Mouse (Mus musculus) hindlimb bud, embryonic 11.5 days (tissue): ENCODE measurements around the gene Nadk.
A peak's percentile ranks its signal among the peaks of the same experiment; 100 is the strongest.

Source experiments
- DNase-seq: peaks from one replicate; pipeline ENCODE4 v3.0.0-alpha.2; 2012; ENCODE audit warnings: low read depth, low spot score; ENCODE audit errors: extremely low spot score

Nadk gene

DNA sequence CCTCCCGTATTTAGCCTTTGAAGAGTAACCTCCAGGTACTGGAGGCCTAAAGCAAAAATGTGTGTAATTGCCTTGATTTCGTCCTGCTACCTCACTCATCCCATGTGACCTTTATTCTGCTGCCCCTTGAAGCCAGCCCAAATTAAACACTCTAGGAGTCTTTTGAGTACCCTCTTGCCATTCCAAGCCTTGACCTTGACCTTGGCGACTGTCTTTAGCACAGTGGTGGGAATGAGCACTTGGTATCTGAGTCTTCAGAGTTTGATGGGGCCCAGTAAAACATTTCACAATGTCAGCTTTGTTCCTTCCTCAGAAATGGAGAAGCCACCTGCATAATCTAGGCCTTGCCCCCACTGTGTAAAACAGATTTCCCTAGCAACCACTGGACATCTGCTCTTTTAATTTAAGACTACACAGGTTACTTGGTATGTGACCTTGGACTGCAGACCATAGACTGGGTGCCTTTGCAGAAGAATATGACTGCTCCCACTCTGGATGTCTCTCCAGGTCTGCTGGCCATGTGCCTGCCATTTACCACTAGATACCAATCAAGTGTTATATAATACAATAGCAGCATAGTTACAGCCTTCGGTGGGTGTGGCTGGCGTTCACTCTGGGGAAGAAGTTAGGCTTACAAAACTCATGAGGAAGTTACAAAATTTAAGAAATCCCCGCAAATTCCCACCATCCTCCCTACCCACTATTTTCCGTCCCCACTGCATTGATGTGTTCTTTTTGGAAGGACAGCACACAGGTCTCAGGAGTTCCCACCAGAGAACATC lies at the start of gene Nadk:
Gene Nadk (plus strand): TSS at position 718 of the 782 bp plus-strand sequence.
- DNase-seq = no peak

DNA sequence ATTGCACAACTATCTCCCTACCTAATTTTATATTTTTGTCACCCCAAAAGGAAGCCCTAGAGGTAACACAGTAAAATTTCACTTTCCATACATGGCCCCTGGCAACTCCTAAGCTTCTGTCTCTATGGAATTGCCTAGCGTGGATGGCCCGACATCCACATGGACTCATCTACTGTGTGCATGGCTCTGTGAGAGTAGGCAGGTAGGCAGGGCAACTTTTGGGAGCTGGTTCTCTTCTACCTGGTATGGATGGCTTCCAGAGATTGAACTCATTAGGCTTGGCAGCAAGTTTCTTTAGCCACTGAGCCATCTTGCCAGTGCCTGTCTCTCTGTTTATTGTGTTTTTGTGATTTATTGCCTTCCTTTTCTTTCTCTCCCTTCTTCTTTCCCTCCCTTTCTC lies 47.4 kb upstream of the Nadk start:
- no peak for DNase-seq

DNA sequence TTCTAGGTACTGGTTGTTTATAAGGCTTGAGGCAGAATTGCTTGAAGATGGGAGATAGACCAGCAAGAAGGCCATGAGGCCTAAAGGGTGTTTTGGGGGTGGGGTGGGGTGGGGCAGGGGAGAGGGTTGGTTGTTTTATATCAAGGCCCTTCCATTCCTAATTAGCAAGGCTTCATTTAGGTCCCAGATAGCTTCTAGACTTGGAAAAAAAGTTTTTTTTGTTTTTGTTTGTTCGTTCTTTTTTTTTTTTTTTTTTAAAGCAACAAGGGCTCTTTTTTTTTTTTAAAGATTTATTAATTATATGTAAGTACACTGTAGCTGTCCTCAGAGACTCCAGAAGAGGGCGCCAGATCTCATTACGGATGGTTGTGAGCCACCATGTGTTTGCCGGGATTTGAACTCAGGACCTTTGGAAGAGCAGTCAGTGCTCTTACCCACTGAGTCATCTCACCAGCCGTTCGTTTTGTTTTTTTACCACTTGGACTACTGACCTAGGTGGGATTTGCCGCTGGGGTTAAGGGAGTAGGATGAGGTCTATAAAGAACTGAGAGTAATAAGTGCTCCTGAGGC lies 44.1 kb upstream of the Nadk start:
- DNase-seq = no peak

DNA sequence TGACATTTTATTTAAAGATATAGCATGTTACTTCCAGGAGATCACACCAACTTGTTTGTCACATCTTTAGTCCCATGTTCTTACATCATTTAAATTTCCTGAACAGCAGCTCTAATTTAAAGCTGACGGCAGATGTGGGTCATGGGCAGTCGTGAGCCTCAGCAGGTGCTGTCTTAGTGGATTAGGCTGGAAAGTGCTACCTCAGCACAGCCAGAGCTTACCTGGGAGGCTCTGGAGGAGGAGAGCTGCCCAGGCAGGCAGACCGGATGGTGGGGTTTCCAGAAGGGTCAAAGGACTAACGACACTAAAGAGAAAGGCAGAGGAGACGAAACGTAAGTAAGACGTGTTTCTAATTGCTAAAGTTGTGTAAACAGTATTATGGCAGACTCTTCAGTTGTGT lies 39.9 kb upstream of the Nadk start:
- DNase-seq = no peak

DNA sequence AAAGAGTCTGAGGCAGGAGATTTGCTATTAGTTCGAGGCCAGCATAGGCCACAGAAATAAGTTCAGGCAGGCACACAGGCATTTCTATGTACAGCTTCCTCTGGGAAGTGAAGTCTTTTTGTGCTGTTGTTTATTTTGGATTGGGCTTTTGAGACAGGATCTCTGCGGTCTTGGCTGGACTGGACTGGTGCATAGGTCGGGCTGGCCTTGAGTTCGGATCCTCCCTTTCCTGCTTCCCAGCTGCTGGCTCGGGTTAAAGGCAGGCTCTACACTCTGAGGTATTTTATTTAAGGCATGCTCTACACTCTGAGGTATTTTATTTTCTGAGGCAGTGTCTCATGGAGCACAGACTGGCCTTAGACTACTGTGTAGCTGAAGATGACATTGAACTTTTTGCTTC lies 36.4 kb upstream of the Nadk start:
- DNase-seq = no peak

DNA sequence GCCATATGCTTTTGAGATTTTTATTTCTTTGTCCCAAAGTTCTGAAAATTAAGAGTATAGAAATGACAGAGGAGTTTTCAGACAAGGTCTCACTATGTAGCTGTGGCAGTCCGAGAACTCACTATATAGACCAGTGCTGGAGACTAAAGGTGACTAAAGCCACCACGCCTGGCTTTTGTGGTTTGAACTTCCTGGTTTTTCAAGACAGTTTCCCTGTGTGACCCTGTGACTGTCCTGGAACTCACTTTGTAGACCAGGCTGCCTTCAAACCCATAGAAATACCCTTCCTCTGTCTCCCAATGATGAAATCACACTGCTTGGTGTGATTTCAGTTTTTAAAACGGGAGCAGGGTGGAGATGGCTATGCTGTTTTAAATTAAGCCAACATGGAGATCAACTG lies 32.9 kb upstream of the Nadk start:
- no peak for DNase-seq

DNA sequence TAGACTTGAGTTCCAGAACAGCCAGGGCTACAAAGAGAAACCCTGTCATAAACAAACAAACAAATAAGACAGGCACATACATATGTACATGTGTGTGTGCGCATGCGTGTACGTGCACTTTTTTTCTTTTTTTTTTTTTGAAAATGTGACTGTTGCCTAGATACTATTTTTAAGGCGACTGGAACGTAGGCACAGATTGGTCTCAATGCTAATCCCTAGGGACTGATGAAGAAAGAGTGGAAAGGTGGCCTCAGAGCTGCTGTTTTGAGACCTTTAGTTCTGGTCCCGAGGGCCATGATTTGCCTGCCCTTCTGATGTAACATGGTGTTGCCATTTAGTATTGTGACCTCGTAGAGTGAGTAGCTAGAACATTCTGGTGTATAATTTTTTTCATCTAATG lies 12.2 kb upstream of the Nadk start:
- DNase-seq = no peak

DNA sequence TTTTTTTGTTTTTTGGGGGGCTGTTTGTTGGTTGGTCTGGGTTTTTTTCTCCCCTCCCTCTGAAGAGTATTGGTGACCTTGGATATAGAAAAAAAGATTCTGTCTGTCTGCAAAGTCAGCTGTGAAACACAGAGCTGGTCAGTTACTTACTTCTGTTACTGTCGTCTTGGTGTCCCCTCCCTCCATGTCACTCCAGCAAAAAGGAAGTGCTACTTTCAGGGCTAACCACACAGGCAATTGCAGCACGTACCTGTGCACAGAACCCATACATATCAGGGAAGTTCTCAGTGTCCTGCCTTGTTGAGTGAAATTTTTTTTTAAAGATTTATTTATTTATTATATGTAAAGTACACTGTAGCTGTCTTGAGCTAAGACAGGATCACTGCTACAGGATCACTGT lies 11.7 kb upstream of the Nadk start:
- DNase-seq = no peak

DNA sequence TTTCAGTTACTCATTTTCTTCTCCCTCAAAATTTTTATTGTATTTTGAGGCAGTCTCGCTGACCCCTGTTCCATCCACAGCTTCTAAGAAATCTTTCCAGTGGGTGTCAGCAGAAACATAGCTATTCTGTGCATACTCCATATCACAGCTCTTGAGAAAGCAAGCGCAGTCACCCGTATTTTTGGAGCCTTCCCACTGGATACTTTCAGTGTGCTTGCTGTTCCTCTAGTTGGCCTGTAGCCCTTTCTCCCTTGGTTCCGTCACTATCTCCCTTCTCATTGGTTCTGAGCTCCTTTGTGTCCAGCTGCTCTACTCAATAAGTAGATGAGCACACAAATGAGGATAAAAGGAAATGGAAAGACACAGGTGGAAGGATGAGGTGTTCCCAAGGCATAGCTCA lies 11.1 kb upstream of the Nadk start:
- DNase-seq = no peak

DNA sequence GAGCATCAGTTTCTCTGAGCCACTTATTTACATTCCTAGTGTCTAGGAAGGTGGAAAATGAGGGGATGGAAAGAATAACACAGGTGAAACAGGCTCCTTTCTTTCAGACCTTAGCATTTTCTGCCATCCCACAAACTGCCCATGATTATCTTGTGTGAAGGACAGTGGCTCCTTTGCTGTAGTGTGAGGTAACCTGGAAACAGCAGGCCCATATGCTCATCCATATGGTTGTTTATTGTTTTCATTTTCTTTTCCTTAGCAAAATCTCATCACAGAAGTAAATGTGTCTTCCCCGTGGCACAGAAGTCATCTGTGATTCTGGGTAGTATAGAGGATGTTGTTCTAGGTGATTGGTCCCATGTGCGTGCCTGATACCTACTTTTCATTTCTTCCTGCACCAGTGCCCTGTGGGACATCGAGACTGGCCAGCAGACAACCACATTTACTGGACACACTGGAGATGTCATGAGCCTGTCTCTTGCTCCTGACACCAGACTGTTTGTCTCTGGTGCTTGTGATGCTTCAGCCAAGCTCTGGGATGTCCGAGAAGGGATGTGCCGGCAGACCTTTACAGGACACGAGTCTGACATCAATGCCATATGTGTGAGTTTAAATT lies 9.2 kb upstream of the Nadk start:
- no peak for DNase-seq

DNA sequence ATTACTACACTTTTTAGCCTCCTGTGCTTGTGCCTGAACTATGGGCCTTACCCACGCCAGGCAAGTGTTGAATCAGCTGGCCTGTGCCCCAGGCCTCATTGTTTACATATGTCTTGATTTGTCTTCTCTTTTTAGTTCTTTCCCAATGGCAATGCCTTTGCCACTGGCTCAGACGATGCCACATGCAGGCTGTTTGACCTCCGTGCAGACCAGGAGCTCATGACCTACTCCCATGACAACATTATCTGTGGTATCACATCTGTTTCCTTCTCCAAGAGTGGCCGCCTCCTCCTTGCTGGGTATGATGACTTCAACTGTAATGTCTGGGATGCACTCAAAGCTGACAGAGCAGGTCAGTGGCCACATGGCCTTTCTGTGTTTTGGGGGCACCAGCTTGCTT lies 7.3 kb upstream of the Nadk start:
- DNase-seq = no peak

DNA sequence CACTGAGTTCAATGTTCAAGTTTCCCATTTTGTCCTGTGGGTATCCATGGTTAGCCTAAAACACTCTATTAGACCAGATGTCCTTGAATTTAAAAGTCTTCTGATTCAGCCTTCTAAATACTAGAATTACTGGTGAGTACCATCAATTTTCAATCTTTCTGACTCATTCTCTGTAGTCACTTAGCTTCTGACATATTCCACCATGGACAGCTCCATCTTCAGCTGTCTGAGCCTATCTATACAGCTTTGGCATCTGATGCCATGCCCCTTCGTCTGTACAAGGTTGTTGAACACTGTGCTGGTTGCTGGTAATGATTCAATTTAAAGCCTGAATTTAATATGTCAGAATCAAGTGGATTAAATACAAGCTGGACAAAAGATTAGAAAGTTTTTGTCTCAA lies 6.7 kb upstream of the Nadk start:
- DNase-seq = no peak

DNA sequence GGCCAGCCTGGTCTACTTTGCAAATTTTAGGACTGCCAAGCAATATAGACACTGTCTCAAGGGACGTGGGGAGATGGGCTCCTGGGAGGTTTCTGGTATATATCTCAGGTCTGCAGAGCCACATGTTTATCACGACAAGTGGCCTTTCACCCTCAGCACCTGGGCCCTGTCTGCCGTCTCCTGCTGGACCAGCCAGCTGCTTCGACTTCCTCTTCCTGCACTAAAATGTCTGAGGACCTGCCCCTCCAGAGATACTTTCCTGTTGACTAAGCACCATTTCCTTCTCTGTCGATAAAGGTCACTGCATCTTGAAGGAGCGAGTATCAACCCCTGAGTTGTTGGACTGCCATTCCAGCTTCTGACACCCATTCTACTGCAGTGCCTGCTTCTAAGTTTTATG lies 2.7 kb upstream of the Nadk start:
- DNase-seq = no peak

DNA sequence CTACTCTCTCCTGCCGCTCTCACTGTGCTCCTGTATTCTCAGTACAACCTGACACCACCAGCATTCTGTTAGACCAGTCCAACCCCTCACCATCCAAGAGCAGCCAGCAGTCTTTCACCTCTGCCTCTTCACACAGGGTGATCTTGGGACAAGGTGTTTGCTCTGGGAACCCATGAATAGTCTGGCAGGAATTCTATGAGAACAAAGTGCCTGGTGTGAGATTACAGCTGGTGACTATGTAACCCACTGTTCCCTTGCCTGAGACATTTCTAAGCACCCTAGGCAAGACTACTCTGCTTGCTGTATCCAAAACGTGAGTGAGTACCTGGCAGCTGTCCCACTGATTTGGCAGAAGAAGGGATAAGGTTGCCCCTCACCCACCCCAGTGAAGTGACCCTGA lies 1.2 kb upstream of the Nadk start:
- DNase-seq = no peak

DNA sequence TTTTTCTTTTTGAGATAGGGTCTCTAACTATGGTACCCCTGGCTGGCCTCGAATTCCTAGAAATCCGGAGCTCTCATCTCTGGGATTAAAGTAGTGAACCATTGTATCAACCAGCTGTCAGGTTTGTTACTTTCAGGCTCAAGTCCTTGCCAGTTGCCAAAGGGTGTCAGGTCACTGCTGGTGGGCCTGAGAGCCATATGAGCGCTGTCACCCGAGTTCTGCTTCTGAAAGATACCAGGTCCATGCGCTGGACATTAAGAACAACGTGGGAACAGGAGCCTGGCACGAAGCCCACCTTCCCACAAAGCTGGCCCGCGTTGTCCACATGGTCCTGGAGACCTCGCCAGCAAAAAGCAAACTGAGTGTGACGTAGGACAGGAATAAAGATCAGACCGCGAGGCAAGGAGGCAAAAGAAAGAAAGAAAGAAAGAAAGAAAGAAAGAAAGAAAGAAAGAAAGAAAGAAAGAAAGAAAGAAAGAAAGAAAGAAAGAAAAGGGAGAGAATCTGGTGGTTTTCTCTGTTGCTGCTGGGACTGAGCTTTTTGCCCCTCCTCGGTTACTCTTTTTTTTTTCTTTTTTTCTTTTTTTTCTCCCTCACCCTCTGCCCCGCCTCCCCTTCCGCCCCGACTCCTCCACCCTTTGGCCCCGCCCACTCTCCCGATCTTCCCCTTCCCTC lies 684 bp downstream of the Nadk start:
- DNase-seq = no peak

DNA sequence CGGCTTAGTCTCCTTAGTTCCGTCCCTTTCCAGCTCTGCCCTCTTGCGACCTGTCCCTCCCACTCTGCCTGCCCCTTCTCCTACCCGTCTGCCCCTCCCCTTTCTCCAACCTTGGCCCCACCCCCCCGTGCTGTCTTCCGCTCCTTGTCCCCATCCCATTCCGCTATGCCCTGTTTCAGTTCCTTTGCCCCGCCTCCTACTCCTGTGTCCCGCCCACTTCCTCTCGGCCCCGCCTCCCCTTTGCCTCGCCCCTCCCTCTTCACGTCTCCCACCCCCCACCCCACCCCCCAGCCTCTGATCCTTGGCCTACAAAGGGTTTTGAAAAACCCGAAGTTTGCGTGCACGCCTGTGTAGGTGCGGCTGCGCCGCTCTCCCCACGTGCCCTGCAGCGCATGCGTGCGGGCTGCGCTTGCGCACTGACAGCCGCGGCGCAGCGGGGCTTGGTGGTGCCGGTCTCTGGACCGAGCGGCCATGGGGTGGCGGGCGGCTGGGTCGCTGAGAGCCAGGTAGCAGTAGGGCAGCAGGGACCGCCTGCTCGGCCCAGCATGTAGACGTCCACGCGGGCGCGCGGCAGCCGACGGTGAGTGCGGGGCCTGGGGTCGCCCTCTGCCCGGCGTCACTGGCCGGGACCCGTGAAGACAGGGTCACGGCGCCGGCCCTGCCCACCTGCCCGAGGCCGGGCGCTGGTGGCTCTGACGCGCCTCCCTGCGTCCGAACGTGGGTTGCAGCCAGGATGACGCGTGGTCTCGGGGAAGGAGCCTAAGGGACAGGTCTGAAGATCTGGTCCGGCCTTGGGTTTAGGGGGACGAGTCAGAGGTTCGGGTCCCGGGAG lies 1.4 kb downstream of the Nadk start:
- peak; percentile 88 for DNase-seq

DNA sequence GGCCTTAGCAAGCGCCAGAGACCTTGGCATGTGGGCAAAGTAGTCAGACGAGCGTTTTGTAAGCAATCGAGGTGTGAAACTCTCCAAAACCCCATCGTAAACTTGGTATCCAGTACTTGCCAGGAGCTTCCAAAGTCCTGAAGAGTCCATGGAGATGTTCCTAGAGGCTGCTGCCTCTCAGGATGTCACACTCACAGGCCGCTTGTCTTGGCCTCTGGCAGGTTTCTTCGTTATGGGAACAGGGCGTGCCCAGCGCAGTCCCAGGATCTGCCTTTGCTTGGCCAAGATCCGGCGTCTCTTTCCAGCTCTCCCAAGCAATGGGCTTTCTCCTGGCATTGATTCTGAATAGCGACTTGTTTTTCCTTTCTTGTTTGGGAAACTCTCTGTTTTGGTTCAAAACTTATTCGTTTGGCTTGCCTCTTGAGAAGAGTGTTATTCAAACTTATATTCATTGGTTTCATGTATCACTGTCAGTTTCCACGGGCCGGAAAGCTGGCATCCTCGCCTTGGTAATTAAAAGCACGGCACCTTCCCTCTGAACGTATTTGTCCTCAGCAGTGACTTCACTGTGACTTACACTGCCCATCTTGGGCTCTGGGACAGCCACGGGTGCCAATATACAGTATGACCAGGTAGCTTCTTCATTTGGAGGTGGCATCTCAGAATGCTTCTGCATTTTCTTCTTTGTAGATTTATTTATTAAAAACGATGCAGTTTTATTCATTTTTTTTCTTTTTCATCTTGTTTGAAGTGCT lies 2.3 kb downstream of the Nadk start:
- DNase-seq = no peak

DNA sequence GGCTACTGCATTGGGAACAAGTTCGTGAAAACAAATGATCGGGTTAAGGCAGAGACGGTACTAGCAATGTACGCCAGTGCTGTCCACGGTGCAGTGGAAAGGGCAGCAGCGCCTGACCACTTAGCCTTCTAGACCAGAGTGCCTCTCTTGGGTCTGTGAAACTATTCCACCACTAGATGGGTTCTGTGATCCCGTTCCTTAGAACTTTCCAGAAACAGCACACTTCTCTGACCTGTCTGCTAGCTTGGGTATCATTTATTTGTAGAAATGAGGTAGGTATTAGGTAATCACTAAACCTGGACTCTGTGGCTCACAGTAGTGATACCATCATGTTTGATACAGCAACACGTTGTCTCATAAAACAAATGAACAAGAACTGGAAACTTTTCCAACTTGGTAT lies 4.4 kb downstream of the Nadk start:
- DNase-seq = no peak

DNA sequence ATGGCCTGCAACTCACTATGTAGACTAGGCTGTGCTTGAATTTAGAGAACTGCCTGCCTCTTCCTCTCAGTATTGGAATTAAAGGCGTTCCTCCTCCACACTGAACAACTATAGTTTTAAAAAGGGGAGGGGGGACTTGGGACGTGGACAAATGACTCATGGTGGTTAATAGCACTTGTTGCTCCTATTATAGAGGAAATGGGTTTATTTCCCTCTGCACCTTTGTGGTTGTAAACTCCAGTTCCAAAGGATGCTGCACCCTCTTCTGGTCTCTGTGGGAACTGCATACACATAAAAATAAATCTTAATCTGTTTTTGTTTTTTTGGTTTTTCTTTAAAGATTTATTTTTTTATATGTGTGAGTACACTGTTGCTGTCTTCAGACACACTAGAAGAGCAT lies 6.0 kb downstream of the Nadk start:
- DNase-seq = no peak

DNA sequence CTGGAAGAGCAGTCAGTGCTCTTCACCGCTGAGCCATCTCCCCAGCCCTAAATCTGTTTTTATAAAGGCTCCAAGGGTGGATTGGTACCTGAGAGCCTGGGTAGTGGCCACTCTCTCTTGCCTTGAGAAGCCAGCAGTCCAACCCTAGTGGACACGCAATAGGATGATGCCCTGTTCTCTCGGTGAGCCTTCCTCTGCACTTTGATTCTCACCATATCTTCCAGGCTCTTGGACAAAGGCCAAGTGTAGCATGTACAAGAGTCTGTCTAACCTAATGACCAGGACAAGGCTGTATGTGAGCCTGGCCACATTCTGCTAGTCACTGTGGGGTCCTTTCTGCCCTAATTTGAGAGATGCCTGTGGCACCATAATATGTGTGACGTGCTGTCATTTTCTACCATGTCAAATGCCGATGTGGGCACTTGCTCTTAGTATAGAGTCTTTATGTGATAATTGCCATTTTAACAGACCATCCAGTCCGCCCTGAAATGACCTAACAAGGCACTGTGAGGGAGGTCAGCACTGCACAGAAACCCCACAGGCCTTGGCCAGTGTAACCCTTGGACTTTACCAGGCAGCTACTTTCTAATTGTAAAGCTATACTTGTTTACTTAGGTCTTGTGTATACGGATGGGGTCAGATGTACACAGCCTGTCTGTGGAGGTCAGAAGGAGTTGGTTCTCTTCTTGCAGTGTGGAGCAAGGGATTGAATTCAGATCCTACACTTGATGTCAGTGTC lies 6.6 kb downstream of the Nadk start:
- DNase-seq = no peak
